ENCODE assay signal across 22 mouse cellular contexts in the genomic region with DNA sequence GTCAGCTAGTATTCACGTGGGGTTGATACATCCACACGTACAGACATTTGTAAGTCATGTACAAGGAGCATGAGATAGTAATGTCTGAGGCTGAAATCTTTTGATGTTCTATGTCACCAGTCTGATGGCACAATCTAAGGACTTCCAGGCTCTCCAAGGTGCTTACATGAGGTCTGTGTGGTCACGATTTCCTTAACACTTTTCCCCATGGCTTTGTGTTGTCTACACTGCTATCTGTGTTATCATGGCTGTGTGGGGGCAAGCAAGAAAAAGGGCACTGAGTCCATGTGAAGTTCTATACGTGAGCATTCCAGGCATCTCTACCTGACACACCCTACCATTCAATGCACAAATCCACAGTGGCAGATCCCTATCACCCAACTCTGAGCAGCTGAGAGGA.
A peak's percentile ranks its signal among the peaks of the same experiment; 100 is the strongest.
DNase-seq lines count a peak whose midpoint lies in the region; ATAC-seq and TF ChIP-seq lines count a peak whose summit lies in the region.
"Had no signal": no experiment of that assay in that cellular context is flagged by ENCODE, and none has a peak within 500 bp of the region (broad histone marks: within the 10 kb centered on the region; RNA-seq: fewer than 3 reads in every experiment).

No protein-coding gene starts in this region.

- H3K4me2 ChIP-seq in heart, postnatal 0 days (ENCODE audit: low read depth, low read length): no peak overlapping the region
- H3K4me2 ChIP-seq: embryonic facial prominence, embryonic 12.5 days; embryonic facial prominence, embryonic 15.5 days; forebrain, embryonic 12.5 days had no signal

- H3K9me3 ChIP-seq in heart, postnatal 0 days (replicated peaks; ENCODE audit: control insufficient read depth, low read length): no peaks in the 10 kb centered on the region
- H3K9me3 ChIP-seq in embryonic facial prominence, embryonic 10.5 days: no peaks in the 10 kb centered on the region
- H3K9me3 ChIP-seq: embryonic facial prominence, embryonic 12.5 days; embryonic facial prominence, embryonic 15.5 days; forebrain, embryonic 10.5 days; forebrain, embryonic 12.5 days had no signal

- DNase-seq in heart, postnatal 0 days (ENCODE audit: low spot score): no peak
- DNase-seq in heart, postnatal 25 days (ENCODE audit: low spot score): no peak
- no peak for DNase-seq in embryonic facial prominence, embryonic 10.5 days (ENCODE audit: low spot score)
- no peak for DNase-seq in adrenal gland, postnatal 25 days
- DNase-seq in gastrocnemius, postnatal 4 days (ENCODE audit: low spot score in 2 of 2): no peak
- DNase-seq: adrenal gland, adult 2 months; adrenal gland, postnatal 10 days; adrenal gland, postnatal 36 days; cerebellum, adult 11 months; cerebellum, adult 18-20 months; cerebellum, adult 8-10 months; cerebellum, adult 9-11 months; cerebellum, postnatal 14 days; cerebellum, postnatal 36 days had no signal

- ATAC-seq in heart, postnatal 0 days (ENCODE audit: insufficient read depth, low read depth): no peak
- ATAC-seq: forebrain, embryonic 14.5 days; forebrain, embryonic 16.5 days had no signal

- H3K9ac ChIP-seq in heart, postnatal 0 days (replicated peaks; ENCODE audit: low read depth, low read length): no peak overlapping the region
- H3K9ac ChIP-seq: embryonic facial prominence, embryonic 12.5 days; embryonic facial prominence, embryonic 15.5 days; forebrain, embryonic 12.5 days had no signal

- 58% methylated on average over 4 of the region's 4 CpGs for WGBS in heart, postnatal 0 days
- WGBS in embryonic facial prominence, embryonic 10.5 days: 77% methylated on average over 4 of the region's 4 CpGs

- no peaks in the 10 kb centered on the region for H3K36me3 ChIP-seq in heart, postnatal 0 days (replicated peaks; ENCODE audit: control insufficient read depth, insufficient read depth, low read length)
- no peaks in the 10 kb centered on the region for H3K36me3 ChIP-seq in embryonic facial prominence, embryonic 10.5 days (replicated peaks)
- H3K36me3 ChIP-seq: embryonic facial prominence, embryonic 12.5 days; embryonic facial prominence, embryonic 15.5 days; forebrain, embryonic 10.5 days; forebrain, embryonic 12.5 days had no signal

- peaks cover 8% of the 10 kb centered on the region; the same call in 1 of the 2 replicates for H3K4me1 ChIP-seq in heart, postnatal 0 days (ENCODE audit: control insufficient read depth, insufficient read depth)
- H3K4me1 ChIP-seq in brown adipose tissue, adult 24 weeks (ENCODE audit: control insufficient read depth, insufficient read depth, insufficient read length, low read length): peaks cover 7% of the 10 kb centered on the region; the same call in 1 of the 2 replicates
- peaks cover 41% of the 10 kb centered on the region for H3K4me1 ChIP-seq in embryonic facial prominence, embryonic 10.5 days

- no peaks in the 10 kb centered on the region for H3K27me3 ChIP-seq in heart, postnatal 0 days (ENCODE audit: control insufficient read depth, insufficient read depth, low read length)
- H3K27me3 ChIP-seq in embryonic facial prominence, embryonic 10.5 days (replicated peaks; ENCODE audit: low read depth, poor library complexity, severe bottlenecking): no peaks in the 10 kb centered on the region
- H3K27me3 ChIP-seq: embryonic facial prominence, embryonic 12.5 days; embryonic facial prominence, embryonic 15.5 days; forebrain, embryonic 12.5 days had no signal

- no peak for TF ChIP-seq EP300 in heart, postnatal 0 days (IDR thresholded peaks at IDR 0.05; ENCODE audit: low read depth)

- no peak overlapping the region for H3K4me3 ChIP-seq in heart, postnatal 0 days (ENCODE audit: low read depth, low read length)
- H3K4me3 ChIP-seq in brown adipose tissue, adult 24 weeks (ENCODE audit: insufficient read depth, low read depth, low read length): no peak overlapping the region
- no peak overlapping the region for H3K4me3 ChIP-seq in embryonic facial prominence, embryonic 10.5 days
- H3K4me3 ChIP-seq: embryonic facial prominence, embryonic 12.5 days; embryonic facial prominence, embryonic 15.5 days; erythroblast, embryonic 14.5 days; forebrain, embryonic 10.5 days; forebrain, embryonic 12.5 days had no signal

- intact Hi-C loops in heart, postnatal 25 days (cut with DNase I): loop anchor here (5.0 kb wide), 1 partner anchor 104 kb away; no protein-coding TSS in a partner anchor

- no peak for TF ChIP-seq CTCF in heart, postnatal 0 days (IDR thresholded peaks at IDR 0.05; ENCODE audit: low read depth)

- peak overlapping the region; percentile 49; the same call in 1 of the 2 replicates for H3K27ac ChIP-seq in heart, postnatal 0 days (ENCODE audit: low read depth)
- H3K27ac ChIP-seq in brown adipose tissue, adult 24 weeks (replicated peaks; ENCODE audit: low read depth, low read length): peak overlapping the region; percentile 64; the same call in 1 of the 2 replicates
- peak overlapping the region; percentile 19; the same call in 1 of the 2 replicates for H3K27ac ChIP-seq in embryonic facial prominence, embryonic 10.5 days (replicated peaks)
- H3K27ac ChIP-seq: embryonic facial prominence, embryonic 15.5 days; forebrain, embryonic 12.5 days had no signal
